Mouse (Mus musculus): ENCODE data around the gene Ndufa6.

- no peak for TF ChIP-seq ZNF384 (IDR thresholded peaks at IDR 0.05; ENCODE audit: low read depth, low read length)
- no peak for TF ChIP-seq CHD2 (IDR thresholded peaks at IDR 0.05; ENCODE audit: low read depth, low read length)
These were observed 6.8 kb downstream of the Ndufa6 start for GRCm38 (mm10) chr15:82347303-82347676.
